Mouse (Mus musculus) thymus, postnatal 14 days (tissue): Measurements from ENCODE around the gene Trp53rkb.

Source experiments
- DNase-seq: peaks from one replicate; pipeline ENCODE4 v3.0.0; 2021

The Trp53rkb gene

DNA sequence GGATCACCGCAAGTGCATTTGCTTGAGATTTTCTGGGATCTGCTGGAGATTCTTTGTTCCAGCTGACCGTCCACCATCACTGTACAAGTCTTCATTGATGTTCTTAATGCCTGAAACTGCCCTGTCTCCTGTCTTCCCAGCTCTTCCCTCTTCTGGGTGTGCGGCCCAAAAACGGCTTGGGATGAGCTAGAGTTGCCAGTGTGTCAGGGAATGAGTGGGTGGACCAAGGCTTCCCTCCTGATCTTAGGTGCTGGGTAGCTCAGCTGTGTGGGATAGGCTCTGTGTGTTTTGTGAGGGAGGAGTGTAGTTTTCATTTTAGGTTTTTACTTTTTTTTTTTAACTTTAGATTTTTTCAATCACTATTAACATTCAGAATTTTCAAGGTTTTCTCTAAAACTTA lies 42.5 kb downstream of the Trp53rkb start:
- no peak for DNase-seq

GRCm38 (mm10) chr2:166835581-166835980 lies 43.2 kb downstream of the Trp53rkb start:
- no peak for DNase-seq

DNA sequence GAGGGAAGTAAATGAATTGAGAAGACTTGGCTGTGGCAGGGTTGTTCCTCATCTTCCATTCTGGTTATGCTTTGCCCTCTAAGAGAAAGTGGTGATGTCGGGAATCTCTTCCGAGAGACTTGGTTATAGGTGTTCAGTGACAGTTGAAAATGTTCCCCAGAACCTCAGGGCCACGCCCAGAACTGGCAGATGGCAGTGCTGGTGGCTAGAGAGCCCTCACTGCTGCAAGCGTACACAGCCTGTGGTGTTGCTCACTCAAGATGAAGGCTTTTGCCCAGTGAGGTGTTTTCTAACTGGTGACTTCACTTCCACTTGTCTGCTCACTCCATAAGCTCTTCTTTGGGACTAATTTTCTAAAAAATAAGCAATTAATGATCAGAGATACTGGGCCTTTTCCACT lies 49.5 kb downstream of the Trp53rkb start:
- DNase-seq: no peak
